Mouse (Mus musculus) Muller cell, postnatal 12 days (primary cell): Measurements from ENCODE around the gene Nup153.

ENCODE experiments used
- DNase-seq: peaks from one replicate; pipeline ENCODE4 v3.0.0-alpha.2; 2015; ENCODE audit errors: inconsistent ontology term

Nup153 gene

DNA sequence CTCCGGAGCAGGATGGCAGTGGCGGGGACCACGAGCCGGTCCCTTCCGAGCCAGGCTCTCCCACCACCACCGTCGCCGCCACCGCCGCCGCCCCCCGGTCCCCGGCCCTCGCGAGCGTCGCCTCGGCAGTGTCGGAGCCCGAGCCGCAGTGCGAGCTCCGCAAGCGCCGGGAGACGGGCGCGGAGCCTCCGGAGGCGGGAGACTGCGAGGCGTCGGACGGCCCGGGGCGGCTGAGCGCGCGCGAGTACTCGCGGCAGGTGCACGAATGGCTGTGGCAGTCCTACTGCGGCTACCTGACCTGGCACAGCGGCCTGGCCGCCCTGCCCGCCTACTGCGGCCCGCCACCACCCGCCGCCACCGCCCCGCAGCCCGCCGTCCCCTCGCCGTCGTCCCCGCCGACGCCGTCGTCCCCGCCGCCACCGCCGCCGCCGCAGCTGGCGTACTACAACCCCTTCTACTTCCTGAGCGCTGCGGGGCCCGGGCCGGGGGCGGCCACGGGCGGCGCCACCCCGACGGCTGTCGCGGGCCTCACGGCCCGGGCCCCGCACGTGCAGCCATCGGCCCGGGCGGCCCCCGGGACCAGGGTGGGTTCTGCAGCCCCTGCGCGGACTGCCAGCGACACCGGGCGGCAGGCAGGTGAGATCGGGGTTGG, 58.0 kb downstream of the Nup153 start:
- DNase-seq, result peak; percentile 19

DNA sequence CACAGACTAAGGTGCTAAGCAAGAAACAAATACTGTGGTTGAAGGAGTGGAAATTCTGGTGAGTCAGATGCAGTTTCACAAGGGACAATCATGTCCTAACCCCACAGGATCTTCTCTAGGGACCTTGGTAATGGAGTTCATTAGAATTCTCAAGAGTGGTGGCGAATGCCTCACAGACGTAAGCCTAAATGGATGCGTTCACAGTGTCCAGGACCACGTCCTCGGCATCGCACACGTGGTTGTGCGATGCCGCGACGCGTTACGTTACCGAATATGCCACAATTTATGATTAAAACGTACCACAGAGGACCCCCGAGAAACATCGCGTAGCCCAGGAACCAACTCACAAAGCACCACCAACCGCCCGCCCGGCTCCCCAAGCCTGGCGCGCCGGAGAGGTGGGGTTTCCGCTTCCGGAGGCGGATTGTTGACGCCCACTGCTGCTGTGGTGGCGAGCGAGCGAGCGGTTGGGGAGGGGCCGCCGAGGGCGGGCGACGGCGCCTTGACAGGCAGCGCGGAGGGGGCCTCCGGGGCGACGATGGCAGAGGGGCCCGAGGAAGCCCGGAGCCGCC, 58.6 kb downstream of the Nup153 start, which contains the start of gene Fam8a1:
Fam8a1 (plus strand) TSS at position 475 of the 572 bp plus-strand sequence.
- DNase-seq, result peak; percentile 96

DNA sequence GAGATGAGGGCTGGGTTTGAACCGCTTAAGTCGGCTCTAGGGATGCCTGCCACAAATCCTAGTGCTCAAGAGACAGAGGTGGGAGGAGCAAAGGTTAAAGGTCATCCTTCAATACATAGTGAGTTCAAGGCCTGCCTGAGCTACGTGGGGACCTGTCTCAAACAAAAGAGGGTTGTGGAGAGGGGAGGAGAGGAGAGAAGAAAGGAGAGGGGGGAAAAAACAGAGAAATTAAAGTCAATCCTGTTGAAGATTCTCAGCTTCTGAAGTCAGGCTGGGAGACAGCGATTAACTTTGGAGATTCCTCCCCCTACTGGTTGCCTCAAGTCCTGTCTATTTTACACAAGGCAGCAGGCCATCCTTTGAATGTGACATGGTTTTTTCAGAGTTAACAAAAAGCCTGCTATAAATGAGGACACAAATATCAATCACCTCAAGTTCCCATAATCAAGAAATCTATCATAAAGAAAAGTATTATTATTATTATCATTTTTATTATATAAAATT, 64.2 kb downstream of the Nup153 start:
- peak; percentile 38 for DNase-seq

DNA sequence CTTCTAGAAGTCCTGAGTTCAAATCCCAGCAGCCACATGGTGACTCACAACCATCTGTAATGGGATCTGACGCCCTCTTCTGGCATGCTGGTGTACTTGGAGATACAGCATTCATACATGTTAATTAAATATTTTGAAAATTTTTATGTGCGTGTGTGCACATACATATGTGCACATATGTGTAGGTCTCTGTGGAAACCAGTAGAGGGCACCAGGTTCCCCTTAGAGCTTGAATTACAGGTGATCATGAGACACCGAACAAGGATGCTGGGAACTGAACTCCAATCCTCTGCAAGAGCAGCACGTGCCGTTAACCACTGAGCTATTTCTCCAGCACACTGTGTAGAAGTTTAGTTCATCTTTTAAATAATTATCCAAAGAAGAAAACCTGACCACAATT, 68.5 kb downstream of the Nup153 start:
- DNase-seq, result no peak

DNA sequence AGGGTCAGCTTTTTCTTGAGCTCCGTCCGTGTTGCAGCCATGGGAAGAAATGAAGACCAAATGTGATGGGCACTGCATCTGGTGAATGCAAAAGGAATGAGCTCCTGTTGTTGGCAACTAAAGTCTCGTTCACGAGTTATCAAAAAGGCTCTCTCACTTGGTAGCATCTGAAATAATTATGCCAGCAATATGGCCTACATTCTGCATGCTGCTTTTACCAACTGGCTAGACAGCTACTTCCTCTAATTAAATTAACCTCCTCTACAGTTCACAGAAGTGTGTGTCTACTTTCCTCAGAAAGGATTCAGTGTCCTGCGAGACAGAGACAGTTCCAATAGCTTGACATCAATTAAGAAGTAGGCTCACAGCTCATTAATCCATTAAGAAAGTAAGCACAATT, 73.2 kb downstream of the Nup153 start:
- DNase-seq, result peak; percentile 59

DNA sequence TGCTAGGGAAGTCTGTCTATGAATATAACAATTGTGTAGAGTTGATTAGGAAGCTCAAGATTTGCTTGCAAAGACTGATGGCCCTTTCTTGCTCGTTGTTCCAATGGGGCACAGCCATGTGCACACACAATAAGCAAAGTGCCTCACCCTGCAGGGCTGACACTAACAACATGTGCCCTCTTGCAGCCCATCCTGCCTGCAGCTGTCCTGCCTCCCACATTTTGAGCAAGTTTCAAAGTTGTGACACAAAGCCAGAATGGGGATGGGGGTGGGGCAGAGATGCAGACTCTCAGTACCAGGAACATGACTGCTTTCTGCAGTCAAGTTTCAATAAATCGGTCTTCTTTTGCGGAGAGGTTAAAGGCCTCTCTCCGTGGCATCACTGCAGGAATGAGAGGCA, 74.1 kb downstream of the Nup153 start:
- DNase-seq, result no peak

DNA sequence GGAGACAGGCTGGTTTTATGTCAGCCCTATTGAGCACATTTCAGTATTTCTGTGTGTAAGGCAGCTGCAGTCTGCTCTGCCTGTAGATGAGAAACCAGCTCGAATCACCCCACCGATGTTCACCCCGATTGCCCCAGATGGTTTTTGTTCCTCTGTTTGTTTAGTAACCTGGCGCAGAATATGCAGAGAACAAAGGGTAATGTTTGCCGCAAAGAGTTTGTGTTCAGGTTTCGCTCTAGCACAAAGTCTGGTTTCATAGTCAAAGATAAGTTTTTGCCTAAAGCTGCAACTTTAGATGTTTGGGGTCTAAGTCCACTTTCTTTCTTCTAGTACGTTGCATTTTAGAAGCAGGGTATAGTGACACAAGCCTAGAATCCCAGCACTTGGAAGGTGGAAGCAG, 75.1 kb downstream of the Nup153 start:
- no peak for DNase-seq

DNA sequence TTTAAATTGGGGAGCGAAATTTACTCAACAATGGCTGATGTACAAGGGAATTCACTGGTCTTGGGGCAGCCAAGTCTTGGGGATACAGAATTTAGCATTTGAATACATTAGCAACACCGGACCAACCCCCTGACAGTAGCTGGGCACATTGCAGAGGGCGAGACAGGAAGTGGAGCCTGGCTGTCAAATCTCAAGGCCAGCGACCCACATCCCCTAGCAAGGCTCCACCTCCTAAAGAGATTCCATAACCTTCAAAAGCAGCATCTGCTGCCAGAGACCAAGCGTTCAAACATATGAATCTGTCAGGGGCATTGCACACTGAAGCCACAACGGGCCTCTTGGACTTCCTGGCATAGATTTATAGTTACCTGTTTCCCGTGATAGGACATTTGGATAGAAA, 75.9 kb downstream of the Nup153 start:
- no peak for DNase-seq

DNA sequence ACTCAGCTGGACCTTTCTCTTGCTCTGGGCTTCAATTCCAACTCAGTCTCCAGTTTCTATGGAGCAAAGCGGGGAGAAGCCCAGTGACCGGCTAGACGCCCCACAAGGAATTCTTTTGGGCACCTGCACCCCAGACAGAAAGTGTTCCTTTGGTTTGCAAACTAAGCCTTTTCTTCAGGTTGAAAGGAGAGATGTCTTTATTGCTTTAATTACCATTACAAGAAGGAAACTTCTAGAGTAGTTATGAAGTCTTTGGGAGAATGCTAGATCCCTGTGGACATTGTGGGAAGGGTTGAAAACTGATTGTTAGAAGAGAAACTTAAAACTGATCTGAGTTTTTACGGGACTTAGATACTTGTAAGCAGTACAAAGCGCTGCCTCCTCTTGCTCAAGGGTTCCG, 82.3 kb downstream of the Nup153 start:
- DNase-seq, result no peak

DNA sequence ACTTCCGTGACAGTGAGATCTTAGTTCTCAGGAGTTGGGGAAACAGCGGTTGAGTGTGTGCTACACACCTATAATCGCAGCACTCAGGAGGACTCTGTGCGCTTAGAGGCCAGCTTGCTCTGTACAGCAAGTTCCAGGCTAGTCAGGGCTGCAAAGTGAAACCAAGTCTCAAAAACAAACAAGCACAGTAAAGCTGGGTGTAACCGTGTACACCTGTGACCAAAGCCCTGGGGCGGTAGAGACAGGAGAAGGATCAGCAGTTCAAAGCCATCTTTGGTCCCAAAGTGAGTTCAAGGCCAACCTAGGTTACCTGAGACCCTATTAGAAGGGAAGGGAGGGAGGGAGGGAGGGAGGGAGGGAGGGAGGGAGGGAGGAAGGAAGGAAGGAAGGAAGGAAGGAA, 83.6 kb downstream of the Nup153 start:
- DNase-seq, result no peak

DNA sequence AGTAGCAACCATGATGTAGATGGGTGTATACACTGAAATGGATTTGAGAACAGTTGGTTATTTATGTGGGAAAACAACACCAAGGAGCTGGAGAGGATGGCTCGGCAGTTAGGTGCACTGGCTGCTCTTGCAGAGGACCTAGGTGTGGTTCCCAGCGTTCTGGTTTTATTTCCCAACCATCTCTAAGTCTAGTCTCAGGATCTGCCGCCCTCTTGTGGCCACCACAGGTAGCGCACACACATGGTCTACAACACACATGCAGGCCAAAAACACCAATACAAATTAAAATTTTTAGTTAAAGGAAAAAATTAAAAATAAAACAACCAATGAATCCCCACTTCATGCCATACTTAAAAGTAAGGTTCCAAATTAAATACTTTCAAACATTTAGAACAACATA, 85.4 kb downstream of the Nup153 start:
- DNase-seq, result no peak

DNA sequence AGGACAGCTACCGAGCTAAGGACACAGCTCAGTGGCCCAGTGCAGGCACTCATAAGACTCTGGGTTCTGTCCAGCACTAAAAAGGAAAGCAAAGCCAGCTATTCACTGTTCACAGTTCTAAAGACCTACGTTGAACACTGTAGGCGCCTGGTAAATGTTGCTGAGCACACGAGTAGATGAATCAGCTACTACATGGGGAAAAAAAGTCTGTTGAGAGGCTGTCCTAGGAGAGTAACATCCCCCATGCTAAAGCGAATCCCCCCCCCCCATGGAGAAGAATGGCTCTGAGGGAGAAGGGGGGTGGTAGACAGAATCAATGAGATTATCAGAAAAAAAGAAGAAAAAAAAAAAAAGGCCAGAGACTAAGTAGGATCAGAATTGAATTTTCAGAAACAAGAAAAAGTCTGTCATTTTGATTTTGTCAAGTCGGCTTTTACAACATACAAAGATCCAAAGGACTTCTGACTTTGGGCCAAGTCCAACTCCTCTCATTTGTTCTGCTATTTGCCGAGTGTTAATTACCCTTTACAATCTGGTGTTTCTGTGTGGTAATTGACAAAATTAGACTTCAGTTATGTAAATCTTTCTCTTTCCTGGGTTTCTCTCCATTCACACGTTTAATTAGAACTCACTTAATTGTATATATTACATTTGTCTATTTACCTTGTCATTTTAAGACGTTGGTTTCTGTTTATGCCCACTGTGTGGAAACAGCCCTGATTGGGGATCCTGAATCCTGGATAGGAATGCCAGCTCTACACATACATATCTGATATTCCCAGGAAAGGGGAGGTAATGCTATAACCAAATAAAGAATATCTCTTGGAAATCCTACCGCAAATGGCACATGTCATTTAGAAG, 86.9 kb downstream of the Nup153 start:
- DNase-seq, result no peak

DNA sequence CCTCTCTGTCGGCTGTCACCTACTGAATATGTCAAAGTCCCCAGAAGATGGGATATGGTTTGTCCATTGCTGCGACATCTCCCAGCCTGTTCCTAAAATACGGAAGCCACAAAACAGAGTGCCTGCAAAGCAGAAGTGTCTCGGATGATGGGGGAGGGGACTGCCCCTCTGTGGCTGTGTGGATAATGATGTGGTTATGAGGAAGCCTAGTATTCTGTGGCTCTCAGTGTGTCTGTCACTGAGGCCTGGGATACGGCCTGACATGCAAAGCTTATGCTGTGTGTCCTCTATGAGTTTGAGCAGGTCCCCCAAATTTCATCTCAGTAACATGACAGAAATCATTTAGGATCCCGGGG, 93.6 kb downstream of the Nup153 start:
- DNase-seq, result no peak

DNA sequence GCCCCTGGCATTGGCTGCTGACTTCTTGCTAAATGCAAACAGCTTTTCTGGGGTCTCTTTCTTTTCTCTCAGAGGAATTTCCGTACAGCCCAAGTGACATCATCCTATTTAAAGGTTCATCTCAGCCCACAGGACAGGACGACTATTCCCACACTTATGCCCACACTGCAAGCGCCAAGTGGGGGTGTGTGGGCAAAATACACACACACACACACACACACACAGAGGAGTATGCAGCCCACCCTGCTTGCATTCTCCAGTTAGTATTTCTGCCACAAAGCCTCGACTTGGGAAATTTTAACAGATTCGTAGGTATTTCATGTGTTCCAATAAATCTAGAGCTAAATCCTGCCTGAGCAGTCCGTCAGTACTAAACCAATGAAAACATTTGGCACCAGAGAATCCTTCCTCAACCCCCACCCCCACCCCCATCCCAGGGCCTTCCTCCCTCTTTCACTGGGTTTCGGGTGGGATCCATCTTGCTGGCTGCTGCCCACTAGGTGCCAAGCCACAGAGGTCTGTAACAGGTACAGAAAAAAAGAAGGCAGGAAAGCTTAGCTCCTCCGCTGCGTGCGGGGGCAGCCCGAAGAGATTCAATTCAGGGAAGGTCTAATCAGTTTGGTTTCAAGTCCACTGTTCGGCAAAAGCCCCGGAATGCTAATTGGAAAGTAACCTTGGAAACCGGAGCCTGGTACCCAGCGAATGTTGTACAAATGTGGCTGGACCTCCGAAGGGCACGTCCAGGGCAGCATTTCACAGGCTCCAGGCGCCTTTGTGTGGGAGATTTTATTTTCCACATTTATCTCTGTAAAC, 94.2 kb downstream of the Nup153 start:
- DNase-seq, result peak; percentile 71

DNA sequence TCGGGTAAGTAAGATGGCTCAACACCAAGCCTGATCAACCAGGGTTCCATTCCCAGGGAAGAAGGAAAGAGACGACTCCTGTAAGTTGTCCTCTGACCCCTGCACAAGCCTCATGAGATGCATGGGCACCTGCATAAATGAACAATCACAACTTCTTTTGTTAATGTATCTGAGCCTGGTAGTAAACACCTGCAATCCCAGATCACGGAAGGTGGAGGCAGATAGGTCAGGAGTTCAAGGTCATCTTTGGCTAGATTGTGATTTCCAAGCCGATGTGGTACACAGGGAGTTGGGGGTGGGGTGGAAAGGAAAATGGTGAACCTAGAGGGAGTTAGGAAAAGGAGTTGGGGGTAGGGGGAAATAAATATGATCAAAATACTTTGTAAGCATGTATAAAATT, 94.9 kb downstream of the Nup153 start:
- no peak for DNase-seq
